Mouse (Mus musculus): ENCODE data around the gene Ssh2. TPM values are rescaled to one million over a fixed set of nuclear protein-coding genes. Genes with fewer than 3 reads are reported as not detected.

Gene Ssh2
- polyA plus RNA-seq, 1 experiment from 2014 or later: 9.2 TPM

- Histone ChIP-seq H3K27ac (replicated peaks) (no peak overlapping the region), H3K4me3 (no peak overlapping the region), H3K27me3 (replicated peaks; ENCODE audit: low read depth, poor library complexity, severe bottlenecking) (no peaks in the 10 kb centered on the region), H3K36me3 (replicated peaks) (no peaks in the 10 kb centered on the region), H3K9me3 (no peaks in the 10 kb centered on the region), H3K4me1 (peaks cover 31% of the 10 kb centered on the region)
- DNase-seq (ENCODE audit: low spot score): no peak
- WGBS: 82% methylated on average over 11 of the region's 11 CpGs
Observed at GRCm38 (mm10) chr11:77195360-77196109, 20.6 kb upstream of the Ssh2 start.

- Histone ChIP-seq H3K27me3 (replicated peaks; ENCODE audit: low read depth, poor library complexity, severe bottlenecking) (no peaks in the 10 kb centered on the region), H3K27ac (replicated peaks) (no peak overlapping the region), H3K4me1 (peaks cover 31% of the 10 kb centered on the region), H3K36me3 (replicated peaks) (no peaks in the 10 kb centered on the region), H3K9me3 (no peaks in the 10 kb centered on the region), H3K4me3 (no peak overlapping the region)
- 36% methylated on average over 4 of the region's 4 CpGs for WGBS
- no peak for DNase-seq (ENCODE audit: low spot score)
Observed at GRCm38 (mm10) chr11:77196181-77197143, 19.6 kb upstream of the Ssh2 start.

GRCm38 (mm10) chr11:77199636-77200035 is 16.5 kb upstream of the Ssh2 start:
- H3K27ac ChIP-seq (replicated peaks): no peak overlapping the region
- DNase-seq (ENCODE audit: low spot score): no peak
- H3K27me3 ChIP-seq (replicated peaks; ENCODE audit: low read depth, poor library complexity, severe bottlenecking): no peaks in the 10 kb centered on the region
- H3K4me3 ChIP-seq: no peak overlapping the region
- WGBS: 43% methylated on average over 4 of the region's 4 CpGs
- no peaks in the 10 kb centered on the region for H3K36me3 ChIP-seq (replicated peaks)
- no peaks in the 10 kb centered on the region for H3K9me3 ChIP-seq
- H3K4me1 ChIP-seq: peaks cover 20% of the 10 kb centered on the region

GRCm38 (mm10) chr11:77200703-77201102 is 15.4 kb upstream of the Ssh2 start:
- no peaks in the 10 kb centered on the region for H3K9me3 ChIP-seq
- H3K27me3 ChIP-seq (replicated peaks; ENCODE audit: low read depth, poor library complexity, severe bottlenecking): no peaks in the 10 kb centered on the region
- H3K27ac ChIP-seq (replicated peaks): no peak overlapping the region
- H3K4me3 ChIP-seq: no peak overlapping the region
- DNase-seq (ENCODE audit: low spot score): no peak
- H3K36me3 ChIP-seq (replicated peaks): no peaks in the 10 kb centered on the region
- peaks cover 12% of the 10 kb centered on the region for H3K4me1 ChIP-seq
- 90% methylated on average over 1 of the region's 1 CpGs for WGBS

GRCm38 (mm10) chr11:77214142-77214692 is 1.9 kb upstream of the Ssh2 start:
- DNase-seq (ENCODE audit: low spot score): no peak
- Histone ChIP-seq H3K4me3 (no peak overlapping the region), H3K36me3 (replicated peaks) (no peaks in the 10 kb centered on the region), H3K27me3 (replicated peaks; ENCODE audit: low read depth, poor library complexity, severe bottlenecking) (no peaks in the 10 kb centered on the region), H3K9me3 (no peaks in the 10 kb centered on the region), H3K27ac (replicated peaks) (no peak overlapping the region), H3K4me1 (peaks cover 23% of the 10 kb centered on the region)
- WGBS: 90% methylated on average over 1 of the region's 1 CpGs

GRCm38 (mm10) chr11:77214755-77215154 is 1.3 kb upstream of the Ssh2 start:
- peak; percentile 65 for DNase-seq (ENCODE audit: low spot score)
- H3K36me3 ChIP-seq (replicated peaks): no peaks in the 10 kb centered on the region
- H3K4me3 ChIP-seq: peak overlapping the region; percentile 25; the same call in 1 of the 2 replicates
- no peaks in the 10 kb centered on the region for H3K9me3 ChIP-seq
- no peak overlapping the region for H3K27ac ChIP-seq (replicated peaks)
- H3K4me1 ChIP-seq: peaks cover 23% of the 10 kb centered on the region
- no peaks in the 10 kb centered on the region for H3K27me3 ChIP-seq (replicated peaks; ENCODE audit: low read depth, poor library complexity, severe bottlenecking)
- WGBS: 9% methylated on average over 1 of the region's 1 CpGs

- H3K36me3 ChIP-seq (replicated peaks): no peaks in the 10 kb centered on the region
- peak overlapping the region; percentile 87 for H3K4me3 ChIP-seq
- H3K27ac ChIP-seq (replicated peaks): peak overlapping the region; percentile 94
- H3K4me1 ChIP-seq: peaks cover 23% of the 10 kb centered on the region
- H3K27me3 ChIP-seq (replicated peaks; ENCODE audit: low read depth, poor library complexity, severe bottlenecking): no peaks in the 10 kb centered on the region
- no peaks in the 10 kb centered on the region for H3K9me3 ChIP-seq
- 2% methylated on average over 11 of the region's 11 CpGs for WGBS
- DNase-seq (ENCODE audit: low spot score): no peak
Observed at GRCm38 (mm10) chr11:77215483-77215882, 604 bp upstream of the Ssh2 start.

GRCm38 (mm10) chr11:77216761-77217130 is 659 bp downstream of the Ssh2 start:
- H3K27me3 ChIP-seq (replicated peaks; ENCODE audit: low read depth, poor library complexity, severe bottlenecking): no peaks in the 10 kb centered on the region
- no peak for DNase-seq (ENCODE audit: low spot score)
- under 1% methylated on average over 11 of the region's 11 CpGs for WGBS
- peak overlapping the region; percentile 94 for H3K27ac ChIP-seq (replicated peaks)
- H3K4me3 ChIP-seq: peak overlapping the region; percentile 87
- no peaks in the 10 kb centered on the region for H3K9me3 ChIP-seq
- H3K36me3 ChIP-seq (replicated peaks): no peaks in the 10 kb centered on the region
- H3K4me1 ChIP-seq: peaks cover 23% of the 10 kb centered on the region

- H3K27ac ChIP-seq (replicated peaks): no peak overlapping the region
- H3K36me3 ChIP-seq (replicated peaks): no peaks in the 10 kb centered on the region
- no peaks in the 10 kb centered on the region for H3K4me1 ChIP-seq
- no peak overlapping the region for H3K4me3 ChIP-seq
- whole genome bisulfite sequencing: 84% methylated on average over 2 of the region's 2 CpGs
- H3K27me3 ChIP-seq (replicated peaks; ENCODE audit: low read depth, poor library complexity, severe bottlenecking): no peaks in the 10 kb centered on the region
- H3K9me3 ChIP-seq: no peaks in the 10 kb centered on the region
- DNase-seq (ENCODE audit: low spot score): no peak
Observed at GRCm38 (mm10) chr11:77230765-77231164, 14.7 kb downstream of the Ssh2 start.

GRCm38 (mm10) chr11:77231514-77231913 is 15.4 kb downstream of the Ssh2 start:
- WGBS: 90% methylated on average over 2 of the region's 2 CpGs
- DNase-seq (ENCODE audit: low spot score): no peak

GRCm38 (mm10) chr11:77235267-77235666 is 19.2 kb downstream of the Ssh2 start:
- H3K36me3 ChIP-seq (replicated peaks): no peaks in the 10 kb centered on the region
- 87% methylated on average over 1 of the region's 1 CpGs for WGBS
- H3K27ac ChIP-seq (replicated peaks): no peak overlapping the region

More at GRCm38 (mm10) chr11:77231514-77231913, 15.4 kb downstream of the Ssh2 start:
- no peak overlapping the region for H3K4me3 ChIP-seq
- H3K27ac ChIP-seq (replicated peaks): no peak overlapping the region
- H3K36me3 ChIP-seq (replicated peaks): no peaks in the 10 kb centered on the region
- no peaks in the 10 kb centered on the region for H3K4me1 ChIP-seq
- H3K9me3 ChIP-seq: no peaks in the 10 kb centered on the region
- H3K27me3 ChIP-seq (replicated peaks; ENCODE audit: low read depth, poor library complexity, severe bottlenecking): no peaks in the 10 kb centered on the region

GRCm38 (mm10) chr11:77239658-77240345 is 23.7 kb downstream of the Ssh2 start:
- Histone ChIP-seq H3K4me1 (peaks cover 3% of the 10 kb centered on the region; the same call in 1 of the 2 replicates), H3K9me3 (no peaks in the 10 kb centered on the region), H3K27me3 (replicated peaks; ENCODE audit: low read depth, poor library complexity, severe bottlenecking) (no peaks in the 10 kb centered on the region), H3K36me3 (replicated peaks) (no peaks in the 10 kb centered on the region), H3K4me3 (no peak overlapping the region), H3K27ac (replicated peaks) (no peak overlapping the region)
- 93% methylated on average over 1 of the region's 1 CpGs for WGBS
- no peak for DNase-seq (ENCODE audit: low spot score)

More at GRCm38 (mm10) chr11:77235267-77235666, 19.2 kb downstream of the Ssh2 start:
- Histone ChIP-seq H3K4me3 (no peak overlapping the region), H3K9me3 (no peaks in the 10 kb centered on the region), H3K4me1 (no peaks in the 10 kb centered on the region), H3K27me3 (replicated peaks; ENCODE audit: low read depth, poor library complexity, severe bottlenecking) (no peaks in the 10 kb centered on the region)
- DNase-seq (ENCODE audit: low spot score): no peak

Data from embryonic facial prominence, embryonic 10.5 days (tissue).